Mouse (Mus musculus) left cerebral cortex, adult 9 months (tissue): ENCODE measurements around the gene Tdrd3.

Source experiments
- DNase-seq, 2 experiments: peaks; one replicate each; pipeline ENCODE4 v3.0.0; 2022; ENCODE audit warnings: low spot score in 2 of 2

The Tdrd3 gene

DNA sequence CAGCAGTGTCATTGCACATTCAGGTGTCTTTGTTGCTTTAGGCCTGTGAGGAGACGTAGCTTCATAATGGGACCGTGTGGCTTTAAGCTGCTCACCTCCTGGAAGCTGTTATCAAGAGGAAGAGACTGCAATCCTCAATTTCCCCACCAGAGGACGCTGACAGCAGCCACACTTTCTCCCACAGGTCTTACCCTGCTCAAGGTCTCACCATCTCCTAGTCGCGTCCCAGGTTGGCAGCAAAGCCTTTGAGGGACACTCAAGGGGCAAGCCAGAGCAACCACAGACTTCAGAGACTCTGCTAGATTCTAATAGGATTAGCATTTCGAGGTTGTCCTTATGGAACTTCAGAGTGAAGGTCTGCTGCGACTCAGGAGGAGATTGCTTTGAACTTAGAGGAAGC, 149.8 kb downstream of the Tdrd3 start:
- DNase-seq, result peak in 1 of 2 experiments; percentile 28

DNA sequence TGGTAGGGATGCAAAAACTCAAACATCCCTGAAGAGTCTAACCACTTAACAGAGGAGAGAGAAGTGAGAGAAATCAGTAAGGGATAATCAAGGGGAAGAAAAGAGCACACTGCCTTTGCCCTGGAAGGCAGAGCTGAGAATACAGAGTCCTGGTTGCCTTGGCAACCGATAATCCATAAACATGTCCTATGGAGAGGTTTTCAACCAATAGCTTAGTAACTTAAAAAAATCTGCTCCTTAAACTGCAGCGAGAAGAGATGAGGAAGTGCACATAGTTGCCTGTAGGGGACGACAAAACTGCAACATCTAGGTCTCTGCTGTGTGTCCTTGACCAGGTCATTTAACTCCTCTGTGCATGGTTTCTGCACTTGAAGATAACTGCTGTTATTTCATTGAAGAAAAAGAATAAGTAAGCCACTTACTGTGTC, 150.6 kb downstream of the Tdrd3 start:
- DNase-seq, result peak in 1 of 2 experiments; percentile 21

DNA sequence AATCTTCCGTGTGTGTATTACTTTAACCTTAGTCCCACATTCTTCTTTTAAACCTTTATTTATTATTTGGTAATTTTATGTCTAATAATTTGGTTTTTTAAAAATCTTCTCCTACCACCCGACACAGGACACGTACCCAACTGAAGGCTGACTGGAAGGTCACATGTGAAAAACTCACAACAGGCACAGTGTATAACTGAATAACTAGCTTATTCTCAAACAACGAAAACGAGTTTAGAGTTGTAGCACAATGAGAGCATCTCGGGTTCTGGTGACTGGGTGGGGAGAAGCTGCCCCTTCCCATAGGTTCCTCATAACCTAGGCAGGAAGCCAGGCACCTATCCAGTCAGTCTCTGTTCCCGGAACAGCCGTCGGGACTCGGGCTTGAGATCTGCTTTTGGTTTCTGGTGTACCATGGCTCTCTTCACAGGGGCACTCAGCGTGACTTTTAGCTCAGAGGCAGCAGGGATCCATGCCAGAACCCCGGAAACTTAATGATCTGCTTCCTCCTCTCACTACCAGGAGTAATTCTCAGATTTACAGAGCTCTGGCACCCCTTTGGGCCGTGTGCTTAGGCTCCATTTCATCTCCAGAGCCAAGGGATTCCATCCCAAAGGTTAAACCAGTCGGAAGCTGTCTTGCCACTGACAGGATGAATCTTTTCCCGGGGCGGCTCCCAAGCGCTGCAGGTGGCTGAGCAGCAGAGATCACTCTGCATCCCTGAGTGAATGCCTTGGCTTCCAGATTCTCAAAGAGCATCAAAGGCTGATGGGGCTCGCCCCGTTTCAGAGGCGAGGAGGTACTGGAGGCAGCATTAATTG, 151.4 kb downstream of the Tdrd3 start:
- no peak for DNase-seq

DNA sequence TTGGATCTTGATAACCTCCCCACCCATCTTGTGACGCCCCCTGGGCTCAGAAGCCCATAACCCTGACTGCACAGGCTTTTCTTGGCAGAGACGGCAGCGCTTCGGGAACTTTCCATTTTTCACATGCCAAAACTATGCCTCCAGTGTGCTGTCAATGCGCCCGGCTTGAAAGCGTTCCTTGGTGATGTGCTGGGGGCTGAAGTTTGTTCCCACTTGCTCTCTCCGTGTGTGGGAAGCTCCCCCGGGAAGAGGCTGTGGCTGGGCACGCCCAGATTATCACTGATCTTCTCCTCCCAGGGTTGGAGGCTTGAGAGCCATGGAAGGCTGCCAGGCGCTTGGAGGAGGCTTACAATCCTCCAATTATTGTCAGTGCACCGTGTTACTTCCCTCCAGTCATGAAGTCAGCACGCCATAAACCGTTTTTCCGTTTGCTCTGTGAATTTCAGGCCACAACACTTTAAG, 152.0 kb downstream of the Tdrd3 start:
- DNase-seq, result peak; percentile 36 to 59

DNA sequence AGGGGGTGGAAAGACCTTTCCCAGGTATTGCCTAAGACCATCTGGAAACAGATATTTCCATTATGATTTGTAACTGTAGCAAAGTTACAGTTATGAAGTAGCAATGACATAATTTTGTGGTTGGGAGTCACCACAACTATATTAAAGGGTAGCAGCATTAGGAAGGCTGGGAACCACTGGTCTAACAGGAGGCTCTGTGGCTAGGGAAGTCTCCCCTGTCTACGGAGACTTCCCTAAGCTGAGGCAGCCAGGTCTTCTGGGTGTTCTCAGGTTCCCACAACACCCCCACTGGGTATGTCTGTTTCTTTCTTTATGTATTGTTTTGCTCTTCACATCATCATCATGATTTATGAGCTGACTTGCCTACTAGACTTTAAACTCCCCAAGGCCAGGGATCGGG, 153.0 kb downstream of the Tdrd3 start:
- no peak for DNase-seq

DNA sequence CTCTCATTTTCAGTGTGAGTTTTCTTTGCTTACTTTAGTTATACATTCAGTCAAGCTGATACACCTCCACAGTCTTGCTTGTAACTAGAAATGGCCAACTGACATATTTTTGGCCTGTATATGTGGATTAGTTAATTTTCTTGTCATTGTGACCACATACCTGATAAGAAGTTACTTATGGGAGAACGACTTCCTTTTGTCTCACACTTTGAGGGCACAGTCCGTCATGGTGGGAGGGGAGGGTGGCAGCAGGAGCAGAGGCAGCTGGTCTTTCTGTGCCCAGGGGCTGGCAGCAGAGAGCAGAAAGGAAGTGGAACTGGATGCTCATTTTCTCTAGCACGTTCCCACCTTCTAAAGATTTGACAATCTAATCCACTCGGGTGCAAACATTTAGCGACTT, 156.0 kb downstream of the Tdrd3 start:
- no peak for DNase-seq

DNA sequence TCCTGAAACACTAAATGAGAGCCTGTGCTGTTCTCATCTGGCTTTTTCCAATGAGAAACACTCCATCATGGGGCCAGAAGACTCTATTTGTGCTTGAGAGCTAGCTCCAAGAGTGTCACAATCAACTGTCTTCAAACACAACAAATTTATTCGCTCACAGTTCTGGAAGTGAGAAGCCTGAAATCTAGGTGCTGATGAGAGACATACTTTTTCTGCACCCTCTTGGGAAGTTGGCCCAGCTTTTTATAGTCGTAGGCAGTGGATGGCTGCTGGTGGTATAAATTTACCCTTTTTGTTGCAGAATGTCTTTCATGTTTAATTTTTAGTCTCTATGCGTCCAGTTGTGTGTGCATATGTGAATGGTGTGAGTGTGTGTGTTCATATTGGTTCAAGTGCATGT, 166.2 kb downstream of the Tdrd3 start:
- no peak for DNase-seq
